Mouse (Mus musculus) lung, postnatal 0 days (tissue): ENCODE data around the gene Dbil5. TPM values are rescaled to one million over a fixed set of nuclear protein-coding genes. Genes with fewer than 3 reads are reported as not detected.

ENCODE experiments used
- ATAC-seq: fragments of 200-750 bp; cut with Nextera tagmentation; 2 replicates; pipeline ENCODE4 v1.8.0; 2017; ENCODE audit warnings: moderate library complexity
- DNase-seq: peaks from one replicate; pipeline ENCODE4 v3.0.0-alpha.2; 2016; ENCODE audit warnings: low spot score
- H3K27ac ChIP-seq: fragments of 300-500 bp; sonication (generic); 2 replicates; pipeline ENCODE4 v1.5.1; 2014; ENCODE audit warnings: antibody characterized with exemption, mild to moderate bottlenecking, low read length, mixed read lengths
- H3K27me3 ChIP-seq: fragments of 300-500 bp; sonication (generic); replicated peaks from 2 replicates; pipeline ENCODE4 v1.6.1; 2014; ENCODE audit warnings: low read length, mixed read lengths; ENCODE audit not compliant: insufficient read depth
- H3K36me3 ChIP-seq: fragments of 300-500 bp; sonication (generic); 2 replicates; pipeline ENCODE4 v1.6.1; 2014; ENCODE audit warnings: low read length, mixed read lengths; ENCODE audit not compliant: insufficient read depth
- H3K4me1 ChIP-seq: fragments of 300-500 bp; sonication (generic); 2 replicates; pipeline ENCODE4 v1.6.1; 2014; ENCODE audit warnings: antibody characterized with exemption, low read depth, low read length, mixed read lengths; ENCODE audit not compliant: insufficient read depth
- H3K4me2 ChIP-seq: fragments of 300-500 bp; sonication (generic); replicated peaks from 2 replicates; pipeline ENCODE4 v1.6.1; 2014; ENCODE audit warnings: low read depth, mild to moderate bottlenecking, low read length, moderate library complexity, mixed read lengths
- H3K4me3 ChIP-seq: fragments of 300-500 bp; sonication (generic); 2 replicates; pipeline ENCODE4 v1.5.1; 2014; ENCODE audit warnings: low read depth, low read length
- H3K9ac ChIP-seq: fragments of 300-500 bp; sonication (generic); replicated peaks from 2 replicates; pipeline ENCODE4 v1.6.1; 2014; ENCODE audit warnings: low read depth, mild to moderate bottlenecking
- H3K9me3 ChIP-seq: fragments of 300-500 bp; sonication (generic); 2 replicates; pipeline ENCODE4 v1.6.1; 2016; ENCODE audit warnings: low read length, mixed read lengths
- CTCF ChIP-seq: IDR thresholded peaks from 2 replicates; pipeline ENCODE4 v1.5.1; 2016; ENCODE audit warnings: antibody characterized with exemption, mild to moderate bottlenecking
- EP300 ChIP-seq: IDR thresholded peaks from 2 replicates; pipeline ENCODE4 v1.6.1; 2016; ENCODE audit warnings: antibody characterized with exemption, mild to moderate bottlenecking, control low read depth
- WGBS: fragments of 180-500 bp; shearing (Covaris S2); extraction: QIAGEN DNeasy Blood & Tissue Kit; methylation state at CpG from one replicate; pipeline ENCODE4 v1.1.7; 2014; 5-methylcytosine and 5-hydroxymethylcytosine counted together
- polyA plus RNA-seq: library from polyadenylated mRNA; unstranded; fragments of >200 nt; fragmentation: Nextera tagmentation; extraction: Ambion mirVana; gene quantifications from 2 replicates; pipeline ENCODE4 v1.2.1, GENCODE M21; 2015

Gene Dbil5
- polyA plus RNA-seq, 1 experiment from 2014 or later: 0.87 TPM

- peak; percentile 39 for ATAC-seq
- 63% methylated on average over 4 of the region's 4 CpGs for WGBS
Observed at GRCm38 (mm10) chr11:76183745-76184144, 33.7 kb upstream of the Dbil5 start.

DNA sequence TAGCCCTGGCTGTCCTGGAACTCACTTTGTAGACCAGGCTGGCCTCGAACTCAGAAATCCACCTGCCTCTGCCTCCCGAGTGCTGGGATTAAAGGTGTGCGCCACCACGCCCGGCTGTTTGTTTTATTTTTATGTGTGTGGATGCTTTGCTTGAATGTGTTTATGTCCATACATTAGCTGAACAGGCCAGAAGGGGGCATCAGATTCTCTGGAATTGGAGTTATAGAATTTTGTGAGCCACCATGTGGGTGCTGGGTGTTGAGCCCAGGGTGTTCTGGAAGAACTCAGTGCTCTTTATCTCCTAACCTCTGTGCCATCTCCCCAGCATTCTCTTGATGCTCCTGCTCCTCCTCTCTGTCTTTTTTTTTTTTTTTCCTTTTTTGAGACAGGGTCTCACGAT is 30.5 kb upstream of the Dbil5 start:
- ATAC-seq (no peak), DNase-seq (no peak)
- WGBS: 79% methylated on average over 6 of the region's 6 CpGs
- H3K27me3 ChIP-seq: no peaks in the 10 kb centered on the region
- H3K4me2 ChIP-seq: no peak overlapping the region
- no peaks in the 10 kb centered on the region for H3K36me3 ChIP-seq
- no peaks in the 10 kb centered on the region for H3K9me3 ChIP-seq
- H3K27ac ChIP-seq: no peak overlapping the region
- no peak overlapping the region for H3K9ac ChIP-seq
- no peak overlapping the region for H3K4me3 ChIP-seq
- no peak for TF ChIP-seq EP300
- TF ChIP-seq CTCF: peak; percentile 21; the same call in 1 of the 2 replicates
- no peaks in the 10 kb centered on the region for H3K4me1 ChIP-seq

More at GRCm38 (mm10) chr11:76183745-76184144, 33.7 kb upstream of the Dbil5 start:
- no peak overlapping the region for H3K4me2 ChIP-seq
- H3K4me3 ChIP-seq: no peak overlapping the region
- H3K27me3 ChIP-seq: no peaks in the 10 kb centered on the region
- no peaks in the 10 kb centered on the region; the same call in 1 of the 2 replicates for H3K4me1 ChIP-seq
- H3K9ac ChIP-seq: no peak overlapping the region
- DNase-seq: peak; percentile 36
- no peaks in the 10 kb centered on the region for H3K36me3 ChIP-seq
- H3K9me3 ChIP-seq: no peaks in the 10 kb centered on the region
- TF ChIP-seq EP300 (peak; percentile 66), CTCF (peak; percentile 14; the same call in 1 of the 2 replicates)
- H3K27ac ChIP-seq: no peak overlapping the region

DNA sequence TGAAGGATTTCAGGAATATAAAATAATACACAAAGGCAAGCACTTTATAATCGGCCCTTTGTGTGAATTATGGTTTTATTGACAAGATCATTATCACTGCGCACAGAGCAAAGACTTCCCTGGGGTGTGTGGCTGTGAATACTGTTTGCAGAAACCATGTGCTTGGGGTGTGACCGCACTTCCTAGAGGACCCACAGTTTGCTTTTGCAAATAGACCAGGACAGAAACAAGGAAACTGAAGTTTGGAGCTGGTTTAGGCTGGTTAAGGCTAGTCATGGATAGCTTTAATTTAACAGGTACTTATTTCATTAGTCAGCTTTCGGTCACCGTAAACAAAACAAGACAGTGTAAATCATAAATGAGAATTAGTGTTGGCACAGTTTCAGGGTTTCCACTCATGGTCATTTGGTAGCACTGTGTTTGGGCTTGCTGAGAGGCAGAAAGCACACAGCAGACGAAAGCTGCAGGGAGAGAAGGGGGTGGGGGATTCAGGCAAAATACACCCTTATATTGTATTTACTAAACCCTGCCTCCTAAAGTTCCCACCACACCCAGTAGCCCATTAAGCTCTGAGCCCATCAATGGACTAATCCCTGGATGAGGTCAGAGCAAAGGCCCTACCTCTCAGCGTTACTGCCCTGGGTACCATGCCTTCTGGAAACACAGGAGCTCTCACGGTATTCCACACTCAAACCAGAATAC is 21.0 kb upstream of the Dbil5 start:
- no peaks in the 10 kb centered on the region for H3K36me3 ChIP-seq
- no peaks in the 10 kb centered on the region for H3K27me3 ChIP-seq
- no peaks in the 10 kb centered on the region for H3K9me3 ChIP-seq
- 42% methylated on average over 8 of the region's 8 CpGs for WGBS
- no peak overlapping the region for H3K4me2 ChIP-seq
- H3K9ac ChIP-seq: no peak overlapping the region
- no peak for DNase-seq
- peaks cover 3% of the 10 kb centered on the region; the same call in 1 of the 2 replicates for H3K4me1 ChIP-seq
- H3K27ac ChIP-seq: no peak overlapping the region
- no peak for TF ChIP-seq EP300
- no peak for TF ChIP-seq CTCF
- no peak overlapping the region for H3K4me3 ChIP-seq
- no peak for ATAC-seq

- no peak overlapping the region for H3K9ac ChIP-seq
- H3K4me1 ChIP-seq: peaks cover 3% of the 10 kb centered on the region; the same call in 1 of the 2 replicates
- 37% methylated on average over 8 of the region's 8 CpGs for WGBS
- no peaks in the 10 kb centered on the region for H3K9me3 ChIP-seq
- DNase-seq (no peak), ATAC-seq (no peak)
- H3K36me3 ChIP-seq: no peaks in the 10 kb centered on the region
- no peak overlapping the region for H3K27ac ChIP-seq
- H3K4me3 ChIP-seq: no peak overlapping the region
- no peak overlapping the region for H3K4me2 ChIP-seq
- TF ChIP-seq EP300 (no peak), CTCF (no peak)
- no peaks in the 10 kb centered on the region for H3K27me3 ChIP-seq
Observed at GRCm38 (mm10) chr11:76196977-76197469, 20.4 kb upstream of the Dbil5 start.

GRCm38 (mm10) chr11:76201761-76202674 is 15.4 kb upstream of the Dbil5 start:
- no peaks in the 10 kb centered on the region for H3K9me3 ChIP-seq
- ATAC-seq (peak; percentile 100), DNase-seq (peak; percentile 94)
- peaks cover 5% of the 10 kb centered on the region for H3K4me1 ChIP-seq
- WGBS: under 1% methylated on average over 67 of the region's 90 CpGs
- H3K36me3 ChIP-seq: peaks cover 3% of the 10 kb centered on the region; the same call in 1 of the 2 replicates
- peak overlapping the region; percentile 99 for H3K4me2 ChIP-seq
- peak; percentile 17; the same call in 1 of the 2 replicates for TF ChIP-seq CTCF
- no peak for TF ChIP-seq EP300
- H3K4me3 ChIP-seq: peak overlapping the region; percentile 74
- H3K27ac ChIP-seq: peak overlapping the region; percentile 82
- H3K9ac ChIP-seq: peak overlapping the region; percentile 63
- no peaks in the 10 kb centered on the region for H3K27me3 ChIP-seq

DNA sequence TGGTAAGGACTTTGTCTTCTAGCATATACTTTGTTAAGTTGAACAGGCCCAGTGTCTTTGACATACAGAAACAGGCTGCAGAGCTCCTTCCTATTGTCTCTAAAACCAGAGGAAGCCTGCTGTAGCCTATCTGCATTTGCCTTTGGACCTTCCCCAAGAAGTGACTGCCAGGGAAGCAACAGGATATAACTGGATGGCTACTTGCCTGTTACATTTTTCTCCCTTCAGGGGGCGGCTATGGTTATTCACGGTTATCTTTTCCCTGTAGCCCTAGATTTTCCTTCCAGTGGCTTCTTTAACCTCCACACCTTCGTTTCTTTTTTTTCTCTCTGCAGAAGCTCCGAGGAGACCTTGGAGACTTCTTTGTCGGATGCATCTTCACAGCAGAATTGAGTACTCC is 10.6 kb upstream of the Dbil5 start:
- DNase-seq (no peak), ATAC-seq (no peak)
- H3K9ac ChIP-seq: no peak overlapping the region
- TF ChIP-seq CTCF (no peak), EP300 (no peak)
- H3K4me1 ChIP-seq: peaks cover 3% of the 10 kb centered on the region; the same call in 1 of the 2 replicates
- no peak overlapping the region for H3K27ac ChIP-seq
- no peaks in the 10 kb centered on the region for H3K27me3 ChIP-seq
- H3K9me3 ChIP-seq: no peaks in the 10 kb centered on the region
- WGBS: 91% methylated on average over 5 of the region's 5 CpGs
- no peak overlapping the region for H3K4me2 ChIP-seq
- no peak overlapping the region for H3K4me3 ChIP-seq
- peaks cover 14% of the 10 kb centered on the region; the same call in 1 of the 2 replicates for H3K36me3 ChIP-seq
